Mouse (Mus musculus) limb, embryonic 12.5 days (tissue): ENCODE measurements at regions not wholly inside any gene's neighbourhood (a gene's known extent, or its start where the extent isn't known, plus 50 kb on each side); places are given as distances from the start of the nearest gene placed in this dataset.

Experiments used
- ATAC-seq: fragments of 200-750 bp; cut with Nextera tagmentation; 2 replicates; pipeline ENCODE4 v1.8.0; 2017; ENCODE audit warnings: low read depth, moderate TSS enrichment; ENCODE audit not compliant: insufficient number of reproducible peaks, insufficient read depth, low FRiP score, low TSS enrichment
- H3K27ac ChIP-seq: fragments of 300-500 bp; sonication (generic); 2 replicates; pipeline ENCODE4 v1.5.1; 2016; ENCODE audit warnings: mild to moderate bottlenecking, moderate library complexity
- H3K27me3 ChIP-seq: fragments of 300-500 bp; sonication (generic); 2 replicates; pipeline ENCODE4 v1.6.1; 2016; ENCODE audit warnings: mild to moderate bottlenecking, moderate library complexity
- H3K36me3 ChIP-seq: fragments of 300-500 bp; sonication (generic); 2 replicates; pipeline ENCODE4 v1.6.1; 2016; ENCODE audit warnings: mild to moderate bottlenecking, moderate library complexity
- H3K4me1 ChIP-seq: fragments of 300-500 bp; sonication (generic); replicated peaks from 2 replicates; pipeline ENCODE4 v1.6.1; 2016
- H3K4me2 ChIP-seq: fragments of 300-500 bp; sonication (generic); 2 replicates; pipeline ENCODE4 v1.6.1; 2016; ENCODE audit warnings: mild to moderate bottlenecking, moderate library complexity
- H3K4me3 ChIP-seq: fragments of 300-500 bp; sonication (generic); replicated peaks from 2 replicates; pipeline ENCODE4 v1.5.1; 2016; ENCODE audit warnings: mild to moderate bottlenecking
- H3K9ac ChIP-seq: fragments of 300-500 bp; sonication (generic); replicated peaks from 2 replicates; pipeline ENCODE4 v1.6.1; 2016; ENCODE audit warnings: mild to moderate bottlenecking, moderate library complexity
- H3K9me3 ChIP-seq: fragments of 300-500 bp; sonication (generic); 2 replicates; pipeline ENCODE4 v1.6.1; 2016; ENCODE audit warnings: mild to moderate bottlenecking, moderate library complexity
- WGBS: fragments of 180-500 bp; shearing (Covaris S2); methylation state at CpG from one replicate; pipeline ENCODE4 v1.1.7; 2016; 5-methylcytosine and 5-hydroxymethylcytosine counted together

DNA sequence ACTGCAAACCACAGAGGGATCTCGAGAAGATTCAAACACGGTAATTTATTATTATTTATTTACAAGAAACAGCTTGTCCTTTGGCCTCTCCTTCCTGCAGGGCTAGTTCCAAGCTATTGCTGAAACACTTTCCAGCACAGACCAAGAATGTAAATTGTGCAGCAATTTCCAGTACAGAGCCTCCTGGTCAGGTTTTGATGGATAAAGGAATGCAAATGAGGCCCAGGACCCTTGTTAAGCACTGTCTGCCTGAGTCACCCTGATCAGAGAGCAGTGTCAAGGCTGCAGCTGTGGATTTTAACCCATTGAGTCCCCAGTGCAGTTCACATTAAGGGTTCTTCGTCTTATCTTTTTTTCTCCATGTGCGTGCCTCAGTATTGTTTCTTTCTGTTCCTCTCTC is 142.3 kb upstream of the Zkscan2 start:
- Histone ChIP-seq H3K9ac (no peak overlapping the region), H3K27me3 (no peaks in the 10 kb centered on the region), H3K4me1 (no peaks in the 10 kb centered on the region), H3K27ac (no peak overlapping the region), H3K9me3 (no peaks in the 10 kb centered on the region), H3K4me2 (no peak overlapping the region), H3K4me3 (no peak overlapping the region), H3K36me3 (no peaks in the 10 kb centered on the region)
- WGBS = 36% methylated on average over 4 of the region's 4 CpGs
- no peak for ATAC-seq

DNA sequence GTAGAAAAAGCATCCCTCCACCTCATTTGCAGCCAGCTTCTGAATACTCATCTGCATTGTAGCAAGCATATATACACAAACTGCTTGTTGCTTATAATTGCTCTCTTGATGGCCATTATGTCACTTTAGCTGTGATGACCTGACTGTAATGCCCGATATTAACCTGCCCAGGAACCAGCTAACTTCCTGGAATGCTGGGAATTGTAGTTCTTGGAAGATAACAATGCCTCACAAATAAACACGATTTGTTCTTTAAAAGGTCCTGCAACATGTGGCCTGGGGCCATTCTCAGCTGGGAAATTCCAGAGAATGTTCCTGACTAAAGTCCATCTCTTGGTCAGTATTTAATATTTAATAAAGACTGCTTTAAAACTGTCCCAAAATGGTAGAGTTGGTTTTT is 143.2 kb upstream of the Zkscan2 start:
- H3K4me1 ChIP-seq = no peaks in the 10 kb centered on the region
- no peak for ATAC-seq
- H3K36me3 ChIP-seq = no peaks in the 10 kb centered on the region
- H3K4me3 ChIP-seq = no peak overlapping the region
- 41% methylated on average over 2 of the region's 2 CpGs for WGBS
- H3K4me2 ChIP-seq = no peak overlapping the region
- no peak overlapping the region for H3K27ac ChIP-seq
- no peaks in the 10 kb centered on the region for H3K27me3 ChIP-seq
- H3K9ac ChIP-seq = no peak overlapping the region
- no peaks in the 10 kb centered on the region for H3K9me3 ChIP-seq

DNA sequence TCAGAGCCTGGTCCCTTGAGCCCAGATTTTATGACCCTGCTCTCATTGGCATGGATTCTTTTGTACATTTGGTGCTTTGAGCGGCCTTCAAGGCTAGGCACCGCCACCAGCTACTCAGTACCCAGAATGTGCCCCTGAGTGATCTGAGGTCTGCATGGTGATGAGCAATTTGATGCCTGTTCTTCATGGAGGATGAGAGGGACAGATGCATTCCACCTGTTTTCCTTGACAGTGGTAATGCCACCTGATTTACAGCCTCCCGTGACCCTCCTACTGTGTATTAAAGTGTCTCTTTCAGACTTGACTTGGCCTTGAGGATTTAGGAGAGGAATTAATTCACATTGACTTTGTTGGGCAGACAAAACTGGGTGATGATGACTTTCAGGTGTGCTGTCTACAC is 145.3 kb upstream of the Zkscan2 start:
- Histone ChIP-seq H3K9me3 (no peaks in the 10 kb centered on the region), H3K4me1 (no peaks in the 10 kb centered on the region), H3K4me3 (no peak overlapping the region), H3K4me2 (no peak overlapping the region), H3K27ac (no peak overlapping the region), H3K36me3 (no peaks in the 10 kb centered on the region), H3K9ac (no peak overlapping the region), H3K27me3 (no peaks in the 10 kb centered on the region)
- ATAC-seq = no peak
- WGBS = 65% methylated on average over 3 of the region's 3 CpGs

DNA sequence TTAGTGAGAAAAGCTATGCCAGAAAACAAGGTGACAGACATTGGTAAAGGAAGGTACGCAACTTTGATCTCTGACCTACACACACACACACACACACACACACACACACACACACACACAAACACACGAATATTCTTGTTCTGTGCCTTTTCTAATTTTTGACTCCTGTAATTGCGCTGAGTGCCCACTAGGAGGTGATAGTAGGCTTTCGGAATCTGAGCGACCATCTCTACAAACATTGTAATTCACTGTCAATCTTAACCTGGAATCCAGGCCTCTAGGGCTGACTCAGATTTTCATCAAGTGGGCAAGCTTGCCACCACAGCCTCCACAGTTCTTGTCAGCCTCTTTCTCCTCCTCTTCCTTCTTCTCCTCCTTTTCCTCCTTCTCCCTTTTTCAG is 165.2 kb upstream of the Zkscan2 start:
- Histone ChIP-seq H3K4me2 (no peak overlapping the region), H3K9me3 (no peaks in the 10 kb centered on the region), H3K4me1 (no peaks in the 10 kb centered on the region), H3K36me3 (no peaks in the 10 kb centered on the region), H3K27me3 (no peaks in the 10 kb centered on the region), H3K9ac (no peak overlapping the region), H3K27ac (no peak overlapping the region), H3K4me3 (no peak overlapping the region)
- 50% methylated on average over 5 of the region's 5 CpGs for WGBS
- ATAC-seq = no peak

DNA sequence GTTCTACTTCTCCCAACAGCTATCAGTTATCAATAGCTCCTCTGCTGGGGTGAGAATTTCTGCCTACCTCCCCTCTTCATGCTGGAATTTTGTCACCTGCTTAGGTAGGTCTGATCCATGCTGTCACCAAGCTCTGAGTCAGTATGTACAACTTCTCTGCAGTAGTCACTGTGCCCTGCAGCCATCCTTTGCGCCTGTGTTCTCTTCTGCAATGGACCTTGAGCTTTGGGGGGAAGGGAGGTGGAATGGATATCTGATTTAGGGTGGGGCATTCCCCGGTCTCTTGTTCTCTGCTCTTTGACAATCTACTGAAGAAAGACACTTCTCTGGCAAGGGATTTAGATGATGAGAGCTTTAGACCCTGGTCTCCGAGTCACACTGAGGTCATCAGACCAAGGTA is 184.5 kb upstream of the Zkscan2 start:
- Histone ChIP-seq H3K4me2 (no peak overlapping the region), H3K9me3 (no peaks in the 10 kb centered on the region), H3K9ac (no peak overlapping the region), H3K4me1 (no peaks in the 10 kb centered on the region), H3K36me3 (no peaks in the 10 kb centered on the region), H3K4me3 (no peak overlapping the region), H3K27me3 (no peaks in the 10 kb centered on the region), H3K27ac (no peak overlapping the region)
- 84% methylated on average over 3 of the region's 3 CpGs for WGBS
- ATAC-seq = no peak

DNA sequence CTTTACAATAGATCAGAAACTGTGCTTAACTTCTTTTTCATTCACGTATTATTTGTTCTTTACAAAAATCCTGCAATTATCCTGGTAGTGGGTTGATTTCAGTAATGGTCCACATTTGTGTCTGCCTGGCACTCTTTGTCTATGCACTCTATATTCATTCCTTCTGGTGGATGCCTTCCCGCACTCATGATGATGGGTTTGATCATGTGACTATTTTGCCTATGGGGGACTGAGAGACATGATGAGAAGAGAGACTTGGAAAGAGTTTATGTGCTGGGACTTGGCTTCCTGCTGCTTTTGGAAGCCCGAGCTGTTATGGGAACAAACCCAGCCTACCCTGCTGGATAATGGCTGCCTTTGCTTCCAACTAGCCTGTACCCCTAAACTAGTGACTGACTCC is 186.3 kb upstream of the Zkscan2 start:
- 77% methylated on average over 3 of the region's 3 CpGs for WGBS
- H3K9ac ChIP-seq = no peak overlapping the region

DNA sequence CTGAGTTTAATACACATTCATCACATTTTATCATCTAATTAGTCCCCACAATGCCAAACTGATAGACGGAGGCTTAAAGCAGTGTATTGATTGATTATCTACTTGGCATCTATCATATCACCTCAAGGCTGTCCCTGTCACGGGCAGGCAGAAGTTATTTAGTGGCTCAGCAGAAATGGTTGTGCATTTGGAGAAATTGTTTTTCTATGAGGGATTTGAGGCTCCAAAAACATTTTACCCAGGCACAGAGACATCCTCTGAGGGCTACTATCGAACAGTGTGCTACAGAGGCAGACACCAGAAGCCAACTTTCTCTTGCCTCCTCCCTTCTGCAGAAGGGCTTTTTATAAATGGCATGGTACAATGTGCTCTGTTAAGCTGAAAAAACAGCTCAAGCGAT is 230.8 kb upstream of the Zkscan2 start:
- H3K4me2 ChIP-seq = no peak overlapping the region
- no peaks in the 10 kb centered on the region for H3K27me3 ChIP-seq
- no peak overlapping the region for H3K27ac ChIP-seq
- no peaks in the 10 kb centered on the region for H3K36me3 ChIP-seq
- no peaks in the 10 kb centered on the region for H3K4me1 ChIP-seq
- ATAC-seq = no peak
- H3K4me3 ChIP-seq = no peak overlapping the region
- no peak overlapping the region for H3K9ac ChIP-seq
- WGBS = 73% methylated on average over 4 of the region's 4 CpGs
- no peaks in the 10 kb centered on the region for H3K9me3 ChIP-seq

More for the DNA sequence above, 186.3 kb upstream of the Zkscan2 start:
- H3K27ac ChIP-seq = no peak overlapping the region
- H3K4me2 ChIP-seq = no peak overlapping the region
- H3K27me3 ChIP-seq = no peaks in the 10 kb centered on the region
- H3K9me3 ChIP-seq = no peaks in the 10 kb centered on the region
- H3K36me3 ChIP-seq = no peaks in the 10 kb centered on the region
- no peaks in the 10 kb centered on the region for H3K4me1 ChIP-seq
- H3K4me3 ChIP-seq = no peak overlapping the region
- ATAC-seq = no peak

DNA sequence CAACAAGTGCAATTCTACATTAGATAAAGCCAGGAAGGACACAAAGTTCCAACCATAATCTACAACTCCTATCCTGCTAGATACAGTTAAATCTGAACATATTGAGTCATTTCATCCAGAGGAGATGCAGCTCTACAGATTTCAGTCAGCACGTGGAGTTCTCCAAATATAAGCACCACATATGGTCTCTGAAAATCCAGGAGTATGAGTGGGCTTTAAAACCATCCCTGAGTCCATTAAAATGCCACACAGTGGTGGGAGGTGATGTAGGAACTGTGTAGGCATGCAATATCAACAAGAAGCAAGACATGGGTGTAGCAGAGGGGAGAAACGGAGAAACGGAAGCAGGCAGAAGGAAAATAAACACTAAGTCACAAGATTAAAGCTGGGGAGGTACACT is 232.8 kb upstream of the Zkscan2 start:
- no peak overlapping the region for H3K27ac ChIP-seq
- WGBS = 81% methylated on average over 3 of the region's 3 CpGs
- H3K9me3 ChIP-seq = no peaks in the 10 kb centered on the region
- no peaks in the 10 kb centered on the region for H3K36me3 ChIP-seq
- H3K4me1 ChIP-seq = no peaks in the 10 kb centered on the region
- H3K27me3 ChIP-seq = no peaks in the 10 kb centered on the region
- no peak overlapping the region for H3K9ac ChIP-seq
- no peak overlapping the region for H3K4me2 ChIP-seq
- H3K4me3 ChIP-seq = no peak overlapping the region
- no peak for ATAC-seq

DNA sequence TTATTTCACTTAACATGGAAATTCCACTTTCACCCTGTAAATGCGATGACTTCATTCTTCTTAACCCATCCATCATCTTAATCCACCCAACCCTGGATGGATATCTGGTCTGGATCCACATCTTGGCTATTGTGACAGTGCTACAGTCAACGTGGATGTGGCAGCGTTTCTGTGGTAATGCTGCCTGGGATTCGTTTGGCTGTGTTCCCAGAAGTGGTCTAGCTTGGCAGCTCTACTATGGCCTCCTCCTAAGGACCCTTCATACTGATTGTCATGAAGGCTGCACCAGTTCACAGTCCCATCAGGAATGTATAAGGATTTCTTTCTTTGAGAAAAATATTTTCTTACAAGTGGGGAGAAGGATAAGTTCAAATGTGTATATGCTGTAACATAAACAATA is 234.7 kb upstream of the Hs3st4 start:
- Histone ChIP-seq H3K36me3 (no peaks in the 10 kb centered on the region), H3K27me3 (no peaks in the 10 kb centered on the region), H3K9me3 (no peaks in the 10 kb centered on the region), H3K4me3 (no peak overlapping the region), H3K4me1 (no peaks in the 10 kb centered on the region), H3K9ac (no peak overlapping the region), H3K4me2 (no peak overlapping the region), H3K27ac (no peak overlapping the region)
- 79% methylated on average over 4 of the region's 4 CpGs for WGBS
- no peak for ATAC-seq

DNA sequence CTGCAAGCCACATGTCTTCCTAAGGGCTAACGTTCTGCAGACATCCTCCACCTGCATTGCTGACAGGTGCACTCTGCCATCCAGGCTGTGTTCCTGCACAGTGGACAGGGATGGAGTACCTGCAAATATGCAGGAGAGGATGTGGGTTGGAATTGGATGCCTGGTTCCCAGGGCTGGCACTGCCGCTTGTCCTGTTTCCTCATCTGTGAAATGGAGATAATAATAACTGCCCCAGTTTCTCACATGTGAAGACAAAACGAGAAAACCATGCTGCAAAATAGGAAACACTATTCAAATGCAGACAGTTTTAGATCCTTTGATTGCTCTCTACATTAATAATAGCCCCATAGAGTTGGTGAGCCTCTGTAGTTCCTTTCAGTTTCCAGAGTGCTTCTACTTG is 229.4 kb upstream of the Hs3st4 start:
- no peak overlapping the region for H3K4me3 ChIP-seq
- no peaks in the 10 kb centered on the region for H3K4me1 ChIP-seq
- H3K27me3 ChIP-seq = no peaks in the 10 kb centered on the region
- H3K4me2 ChIP-seq = no peak overlapping the region
- H3K9ac ChIP-seq = no peak overlapping the region
- WGBS = 83% methylated on average over 3 of the region's 3 CpGs
- no peak for ATAC-seq
- H3K9me3 ChIP-seq = no peaks in the 10 kb centered on the region
- no peak overlapping the region for H3K27ac ChIP-seq
- no peaks in the 10 kb centered on the region for H3K36me3 ChIP-seq

DNA sequence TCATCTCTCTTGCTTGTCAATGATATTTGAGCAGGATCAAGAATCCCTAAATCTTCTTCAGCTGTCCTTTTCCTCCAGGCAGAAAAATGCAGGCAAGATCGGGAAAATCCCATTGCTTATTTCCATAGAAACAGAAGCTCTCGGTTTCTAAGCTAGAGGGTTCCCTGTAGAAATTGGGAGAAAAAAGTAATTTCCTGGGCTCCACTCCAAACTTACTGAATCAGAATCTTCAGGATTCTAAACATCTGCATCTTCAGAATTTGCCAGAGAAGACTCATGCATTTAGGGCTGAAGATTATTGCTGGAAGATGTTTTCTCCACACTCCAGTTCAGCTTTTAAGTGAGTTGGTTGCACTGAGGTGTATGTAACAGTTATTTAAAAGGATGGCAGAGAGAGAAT is 187.6 kb upstream of the Hs3st4 start:
- H3K27me3 ChIP-seq = no peaks in the 10 kb centered on the region
- H3K4me3 ChIP-seq = no peak overlapping the region
- no peak for ATAC-seq
- H3K36me3 ChIP-seq = no peaks in the 10 kb centered on the region
- H3K4me2 ChIP-seq = no peak overlapping the region
- no peak overlapping the region for H3K27ac ChIP-seq
- H3K9me3 ChIP-seq = no peaks in the 10 kb centered on the region
- H3K9ac ChIP-seq = no peak overlapping the region
- 84% methylated on average over 2 of the region's 2 CpGs for WGBS
- H3K4me1 ChIP-seq = no peaks in the 10 kb centered on the region

DNA sequence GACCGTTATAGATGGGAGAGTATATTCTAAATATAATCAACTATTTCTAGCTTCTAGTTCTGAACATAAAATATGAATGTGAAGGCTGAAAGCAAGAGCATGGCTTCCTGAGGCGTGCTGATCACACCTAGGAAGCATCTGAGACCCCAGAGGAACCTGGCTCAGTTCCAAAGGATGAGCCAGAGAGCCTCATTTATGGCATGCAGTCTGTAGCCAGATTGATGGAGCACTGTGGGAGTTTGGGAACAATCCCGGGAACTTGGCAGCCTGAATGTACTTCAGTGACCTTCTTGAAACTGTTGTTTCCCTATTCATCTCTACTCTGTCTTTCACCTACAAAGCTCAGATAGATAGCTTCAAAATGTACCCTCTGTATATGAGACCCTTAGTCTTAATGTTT is 186.6 kb upstream of the Hs3st4 start:
- H3K4me2 ChIP-seq = no peak overlapping the region
- H3K9ac ChIP-seq = no peak overlapping the region
- no peak for ATAC-seq
- H3K36me3 ChIP-seq = no peaks in the 10 kb centered on the region
- 77% methylated on average over 3 of the region's 3 CpGs for WGBS
- H3K27ac ChIP-seq = no peak overlapping the region
- no peaks in the 10 kb centered on the region for H3K4me1 ChIP-seq
- no peaks in the 10 kb centered on the region for H3K27me3 ChIP-seq
- H3K9me3 ChIP-seq = no peaks in the 10 kb centered on the region
- no peak overlapping the region for H3K4me3 ChIP-seq
